8 mouse cellular contexts compared by ENCODE assay signal in genomic region chr19:4625179-4625828, GRCm38 (mm10). TPM values are rescaled to one million over a fixed set of nuclear protein-coding genes. Genes with fewer than 3 reads are reported as not detected.
DNase-seq lines count a peak whose midpoint lies in the region; ATAC-seq and TF ChIP-seq lines count a peak whose summit lies in the region.

Rce1 (minus strand) TSS chr19:4625641.

- peak within 1 kb of the TSS; percentile 78 for H3K4me3 ChIP-seq in hindbrain, embryonic 12.5 days

- no peak for TF ChIP-seq CTCF in Patski (IDR thresholded peaks at IDR 0.05)

- in situ Hi-C loops in Patski (cut with MboI; ENCODE audit: low pct_unique_long_range_greater_than_20kb) = loop anchor here (5.0 to 25.0 kb wide), 2 partner anchors 128 to 337 kb away; partner anchors contain the start of genes 2010003K11Rik and Mrpl11

- H3K9me3 ChIP-seq in hindbrain, embryonic 12.5 days (replicated peaks) = no peaks in the 10 kb centered on the region

- peaks cover 35% of the 10 kb centered on the region for H3K36me3 ChIP-seq in hindbrain, embryonic 12.5 days

- POLR2A ChIA-PET in Patski (lab: Charles Lee) = interaction anchor here (0.9 to 1.7 kb wide), 4 partner anchors 9 to 187 kb away, joined by 3 to 7 read pairs (median 4); partner anchors contain the start of gene Lrfn4

- H3K27ac ChIP-seq in hindbrain, embryonic 12.5 days = peak within 1 kb of the TSS; percentile 89

- H3K4me1 ChIP-seq in hindbrain, embryonic 12.5 days = peaks cover 33% of the 10 kb centered on the region

- under 1% methylated on average over 63 of the region's 64 CpGs for WGBS in hindbrain, embryonic 12.5 days

- CTCF ChIA-PET in Patski (lab: Charles Lee) = interaction anchor here (1.2 to 1.6 kb wide), 4 partner anchors 9 to 222 kb away, joined by 3 to 4 read pairs (median 4); no protein-coding TSS in a partner anchor

- peak; percentile 51 for ATAC-seq in Patski
- ATAC-seq in hindbrain, embryonic 12.5 days (ENCODE audit: low FRiP score) = peak; percentile 83

- H3K4me2 ChIP-seq in hindbrain, embryonic 12.5 days (replicated peaks) = peak within 1 kb of the TSS; percentile 78

- H3K27me3 ChIP-seq in Patski = no peaks in the 10 kb centered on the region
- no peaks in the 10 kb centered on the region for H3K27me3 ChIP-seq in hindbrain, embryonic 12.5 days

- no peak for DNase-seq in Patski (ENCODE audit: low read depth, low spot score)
- peak; percentile 97 for DNase-seq in cerebellum, postnatal 10 days
- peak; percentile 74 to 88 for DNase-seq in frontal cortex, postnatal 14 days (ENCODE audit: low spot score in 2 of 2)
- DNase-seq in layer of hippocampus, postnatal 14 days (ENCODE audit: low spot score in 2 of 2) = peak; percentile 92
- DNase-seq in lung, postnatal 14 days = peak; percentile 90
- DNase-seq in ovary, postnatal 36 days (ENCODE audit: low spot score) = peak; percentile 91
- peak; percentile 93 for DNase-seq in thymus, postnatal 14 days

- peak within 1 kb of the TSS; percentile 87 for H3K9ac ChIP-seq in hindbrain, embryonic 12.5 days

RNA-seq across cellular contexts. Expression of gene Rce1, which starts in this region (rescaled TPM):
- polyA plus RNA-seq in Patski (2021) = 45.5 TPM
- 54.3 and 62.9 TPM in 2 replicates for polyA plus RNA-seq in hindbrain, embryonic 12.5 days (2016; fragmentation: Nextera tagmentation; extraction: Ambion mirVana)
- 10 to 100 TPM; 16.7 to 18.2 TPM for total RNA-seq in layer of hippocampus, postnatal 14 days (2021)
